Mouse (Mus musculus) heart, postnatal 14 days (tissue): ENCODE measurements around the gene Trhr2. TPM values are rescaled to one million over a fixed set of nuclear protein-coding genes. Genes with fewer than 3 reads are reported as not detected.

ENCODE experiments used
- DNase-seq, 2 experiments: peaks; one replicate each; pipeline ENCODE4 v3.0.0; 2021 to 2022
- intact Hi-C: fragments of 180-260 bp; cut with DNase I; formaldehyde crosslinking; loops from one replicate; pipeline ENCODE4 v1.15.1; 2025
- total RNA-seq, 2 experiments: library from RNA; stranded (reverse); gene quantifications; 2 replicates each; pipeline ENCODE4 v1.2.3; 2021

Trhr2 gene
- total RNA-seq, 2 experiments from 2014 or later, result not detected

DNA sequence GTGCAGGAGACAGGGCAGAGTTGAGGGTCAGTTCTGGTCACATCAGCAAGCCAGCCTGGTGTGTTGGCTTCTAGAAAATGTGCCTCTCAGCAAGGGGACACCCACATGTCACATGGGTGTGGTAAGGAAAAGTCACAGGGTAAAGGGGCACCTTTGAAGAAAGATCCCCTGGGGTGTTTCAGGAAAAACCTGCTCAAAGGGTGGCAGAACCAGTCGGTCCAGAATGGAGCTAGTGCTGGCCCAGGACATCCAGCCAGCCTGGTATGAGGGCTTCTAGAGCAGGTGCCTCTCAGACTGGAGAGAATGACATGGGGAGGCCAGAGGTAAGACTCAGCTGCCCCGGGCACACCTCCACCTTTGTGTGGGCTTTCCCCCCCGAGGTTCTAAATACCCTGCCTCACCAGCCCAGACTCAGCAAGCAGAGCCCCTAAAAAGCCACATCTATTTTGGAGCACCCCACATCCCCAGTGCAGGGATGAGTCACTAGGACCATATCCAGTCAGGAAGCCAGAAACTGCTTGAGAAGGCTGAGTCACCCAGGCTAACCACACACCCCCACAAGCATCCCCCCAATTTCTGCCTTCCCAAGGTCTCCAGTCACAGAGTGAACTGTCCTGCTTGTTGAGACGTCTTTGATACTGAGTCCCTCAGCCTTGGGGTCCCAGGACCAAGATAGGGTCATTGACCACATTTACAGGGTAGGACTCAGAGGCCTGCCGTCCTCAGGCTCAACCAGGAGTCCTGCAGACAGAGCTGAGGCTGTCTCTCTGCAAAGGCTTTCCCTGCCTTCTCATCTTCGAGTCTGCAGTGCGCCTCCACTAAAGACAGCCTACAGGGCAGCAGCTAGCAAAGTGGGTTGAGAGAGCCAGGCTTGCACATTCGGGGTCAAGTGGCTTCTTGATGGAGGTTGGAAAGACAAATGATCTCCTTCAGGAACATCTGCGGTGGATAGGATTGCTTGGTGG lies 4.6 kb downstream of the Trhr2 start:
- DNase-seq, result no peak
- intact Hi-C loops, result no loop called here

DNA sequence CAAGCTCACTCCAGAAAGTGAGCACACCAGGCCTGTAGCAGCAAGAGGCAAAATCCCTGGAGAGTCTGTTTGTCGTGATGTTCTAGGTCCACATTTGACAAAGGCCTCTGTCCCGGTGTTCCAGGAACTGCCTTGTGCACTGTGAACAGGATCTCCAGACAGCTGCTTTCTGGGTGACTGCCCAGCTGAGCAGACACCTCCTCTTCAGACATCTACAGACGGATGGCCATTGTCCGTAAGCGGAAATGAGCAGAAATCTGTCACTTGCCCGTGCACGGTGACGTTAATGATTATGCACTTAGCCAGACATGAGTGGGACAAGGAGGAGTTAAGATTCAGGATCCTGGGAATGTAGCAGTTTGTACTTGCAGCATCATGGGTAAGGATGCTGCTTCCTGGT lies 6.4 kb downstream of the Trhr2 start:
- DNase-seq, result no peak
- intact Hi-C loops, result no loop called here

GRCm38 (mm10) chr8:122350309-122351089 lies 10.0 kb downstream of the Trhr2 start:
- DNase-seq, result no peak
- intact Hi-C loops, result no loop called here

GRCm38 (mm10) chr8:122349357-122350297 lies 10.9 kb downstream of the Trhr2 start:
- intact Hi-C loops, result no loop called here
- peak in 1 of 2 experiments; percentile 10 for DNase-seq

DNA sequence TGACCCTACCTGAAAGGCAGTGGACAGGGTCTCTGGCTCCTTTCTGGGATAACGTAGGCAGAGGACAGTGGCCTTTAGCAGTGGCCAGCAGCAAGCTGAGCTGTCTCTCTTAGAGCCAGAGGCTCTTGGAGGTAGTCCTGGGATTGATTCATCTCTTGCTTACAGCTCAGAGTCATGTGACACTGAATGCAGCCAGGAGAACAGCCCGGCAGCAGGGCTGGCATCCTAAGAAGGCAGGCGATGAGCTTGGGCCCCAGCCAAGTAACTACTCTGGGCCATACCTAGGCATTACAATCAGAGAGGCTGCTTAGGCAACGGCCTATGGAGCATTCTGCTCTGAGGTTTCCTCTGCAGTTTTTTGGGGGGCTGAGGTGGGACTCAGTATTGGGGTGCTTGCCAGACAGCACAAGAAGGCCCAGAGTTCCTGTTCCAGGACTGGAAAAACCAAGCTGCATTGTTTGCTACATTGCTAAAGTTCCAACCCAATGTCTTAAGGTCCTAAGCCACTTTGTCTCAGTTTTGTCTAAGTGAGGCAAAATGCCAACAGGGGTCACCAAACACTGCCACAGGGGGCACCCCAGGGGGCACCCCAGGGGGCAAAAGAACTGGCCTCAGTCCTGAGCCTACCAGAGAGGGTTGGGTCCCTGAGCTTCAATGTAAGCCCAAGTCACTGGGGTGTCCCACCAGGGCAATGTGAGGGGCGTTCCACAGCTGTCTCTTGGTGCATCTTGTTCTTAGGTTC lies 12.6 kb downstream of the Trhr2 start:
- DNase-seq, result peak; percentile 41 to 53
- intact Hi-C loops, result no loop called here

DNA sequence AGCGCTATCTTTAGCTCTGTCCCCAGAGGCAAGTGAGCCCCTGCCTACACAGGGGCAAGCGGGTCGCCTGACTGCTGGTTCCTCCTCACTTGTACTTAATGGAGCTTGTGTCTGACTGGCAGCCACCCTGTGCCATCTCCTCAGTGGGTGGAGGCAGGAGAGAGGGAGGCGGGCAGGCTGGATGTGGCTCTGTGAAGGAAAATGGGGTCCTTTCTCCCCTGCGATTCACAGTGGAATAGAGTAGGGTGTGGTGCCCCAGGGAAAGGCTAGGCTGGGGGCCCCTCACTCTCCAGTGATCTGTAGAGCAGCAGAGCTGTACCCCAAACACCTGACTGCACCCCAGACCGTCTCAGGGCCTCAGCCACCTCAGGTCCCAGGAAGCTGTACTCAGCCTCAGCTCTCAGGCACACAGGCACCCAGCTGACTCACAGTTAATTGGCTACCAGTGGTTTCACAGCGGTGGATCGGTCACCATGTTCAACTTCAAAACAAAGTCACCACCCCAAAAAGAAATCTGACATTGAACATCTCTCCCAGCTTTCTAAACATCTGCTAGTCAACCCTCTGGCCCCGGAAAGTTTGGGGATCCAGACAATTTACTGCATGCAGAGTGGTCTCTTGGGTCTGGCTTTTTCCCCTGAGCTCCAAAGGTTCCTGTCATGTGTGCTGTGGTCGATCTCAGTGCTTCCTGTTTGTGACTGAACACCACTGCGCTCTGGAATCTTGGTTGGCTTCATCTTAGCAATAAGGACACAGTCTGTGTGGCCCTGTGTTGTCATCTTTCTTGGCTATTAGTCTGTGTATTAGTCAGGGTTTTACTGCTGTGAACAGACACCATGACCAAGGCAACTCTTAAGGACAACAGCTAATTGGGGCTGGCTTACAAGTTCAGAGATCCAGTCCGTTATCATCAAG lies 15.1 kb downstream of the Trhr2 start:
- intact Hi-C loops, result no loop called here

DNA sequence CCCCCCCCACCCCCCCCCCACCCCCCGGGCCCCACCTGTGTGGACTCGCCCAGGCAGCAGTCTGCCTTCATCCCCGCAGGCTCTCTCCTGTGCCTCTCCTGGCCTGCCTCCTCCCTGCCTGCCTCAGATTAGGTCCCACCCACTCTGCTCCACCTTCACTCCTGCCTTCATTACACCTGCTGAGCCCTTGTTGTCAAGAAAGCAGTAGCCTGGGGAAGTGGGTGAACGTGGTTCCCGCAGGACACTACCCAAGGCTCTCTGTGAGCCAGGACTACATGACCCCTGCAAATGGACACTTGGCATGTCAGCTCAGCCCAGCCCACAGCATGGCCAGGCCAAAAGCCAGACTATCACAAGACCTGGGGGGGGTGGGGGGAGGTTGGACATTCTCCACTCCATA lies 16.3 kb downstream of the Trhr2 start:
- intact Hi-C loops, result no loop called here
- DNase-seq, result no peak

More for the DNA sequence above, 15.1 kb downstream of the Trhr2 start:
- DNase-seq, result no peak

GRCm38 (mm10) chr8:122343758-122344157 lies 16.8 kb downstream of the Trhr2 start:
- intact Hi-C loops, result no loop called here
- DNase-seq, result peak; percentile 57 to 63

- no peak for DNase-seq
- intact Hi-C loops, result no loop called here
Measured at GRCm38 (mm10) chr8:122343341-122343740, 17.2 kb downstream of the Trhr2 start.

DNA sequence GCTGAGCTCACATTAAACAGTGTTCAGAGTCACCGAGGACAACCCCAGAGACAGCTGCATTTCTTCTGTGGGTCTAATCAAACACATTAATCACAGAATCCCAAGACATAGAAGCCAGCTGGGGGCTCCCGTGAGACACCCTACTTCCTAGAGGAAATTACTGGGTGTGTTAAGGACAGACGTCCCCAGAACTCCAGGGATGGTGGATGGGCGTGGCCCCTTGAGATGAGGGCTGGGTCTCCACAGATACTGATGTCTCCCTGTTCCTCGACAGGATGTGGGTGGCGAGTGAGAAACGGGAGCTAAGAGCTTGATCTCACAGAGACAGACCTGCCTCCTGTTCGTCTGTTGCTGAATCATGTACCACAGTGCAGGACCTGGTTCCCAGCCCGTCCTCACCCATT lies 17.7 kb downstream of the Trhr2 start:
- peak; percentile 53 to 54 for DNase-seq
- intact Hi-C loops, result no loop called here

DNA sequence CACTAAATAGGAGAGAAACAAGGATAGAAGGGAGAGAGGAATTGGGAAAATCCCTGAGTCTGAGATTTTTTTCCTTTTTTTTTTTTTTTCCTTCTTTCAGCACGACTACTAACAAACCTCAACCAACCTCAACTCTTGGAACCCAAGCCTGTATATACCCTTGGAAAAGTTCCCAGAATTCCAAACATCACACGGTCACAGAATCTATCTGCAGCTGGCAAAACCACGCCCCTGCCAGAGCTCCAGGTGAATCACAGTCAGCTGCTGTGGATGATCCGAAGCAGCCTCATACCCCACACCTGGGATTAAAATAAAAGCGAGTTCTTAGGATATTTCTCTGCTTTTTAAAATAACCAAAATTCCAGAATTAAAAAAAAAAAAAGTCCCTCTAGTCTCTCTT lies 18.2 kb downstream of the Trhr2 start:
- no peak for DNase-seq
- intact Hi-C loops, result no loop called here

- intact Hi-C loops, result no loop called here
- no peak for DNase-seq
Measured at GRCm38 (mm10) chr8:122341790-122342189, 18.8 kb downstream of the Trhr2 start.

- intact Hi-C loops, result no loop called here
- DNase-seq, result no peak
Measured at GRCm38 (mm10) chr8:122340761-122341160, 19.8 kb downstream of the Trhr2 start.

DNA sequence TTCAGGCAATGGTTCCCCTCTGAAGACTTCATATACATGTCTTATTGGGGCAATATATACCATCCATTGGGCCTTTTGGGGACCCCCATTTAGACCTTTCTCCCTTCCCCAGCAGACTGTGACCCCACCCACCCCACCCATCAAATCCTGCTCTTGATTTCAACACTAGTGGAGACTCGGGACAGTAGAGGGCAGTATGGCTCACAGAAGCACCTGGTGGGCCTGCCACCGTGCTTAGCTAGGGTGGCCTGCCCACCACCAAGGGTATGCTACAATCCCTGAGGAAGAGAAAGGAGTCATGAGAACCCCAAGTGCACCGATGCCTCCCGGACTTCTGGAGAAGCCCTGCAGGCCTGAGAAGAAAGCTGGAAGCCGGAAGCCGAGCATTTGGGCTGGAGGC lies 21.7 kb downstream of the Trhr2 start:
- no peak for DNase-seq
- intact Hi-C loops, result no loop called here

GRCm38 (mm10) chr8:122336251-122336910 lies 24.2 kb downstream of the Trhr2 start:
- no peak for DNase-seq
- intact Hi-C loops, result no loop called here

DNA sequence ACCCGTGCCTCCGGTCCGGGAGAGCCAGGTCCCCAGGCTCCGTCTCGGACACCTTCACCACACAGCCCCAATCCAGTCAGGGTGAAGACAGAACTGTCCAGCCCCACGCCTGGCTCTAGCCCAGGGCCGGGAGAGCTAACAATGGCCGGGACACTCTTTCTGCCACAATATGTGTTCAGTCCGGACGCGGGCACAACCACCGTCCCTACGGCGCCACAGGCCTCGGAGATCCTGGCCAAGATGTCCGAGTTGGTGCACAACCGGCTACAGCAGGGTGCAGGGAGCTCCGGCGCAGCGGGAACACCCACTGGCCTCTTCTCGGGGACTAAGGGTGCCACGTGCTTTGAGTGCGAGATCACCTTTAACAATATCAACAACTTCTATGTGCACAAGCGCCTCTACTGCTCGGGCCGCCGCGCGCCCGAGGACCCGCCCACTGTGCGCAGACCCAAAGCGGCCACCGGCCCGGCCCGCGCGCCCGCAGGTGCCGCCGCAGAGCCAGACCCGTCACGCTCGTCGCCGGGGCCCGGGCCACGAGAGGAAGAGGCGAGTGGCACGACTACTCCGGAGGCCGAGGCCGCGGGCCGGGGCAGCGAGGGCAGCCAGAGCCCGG lies 24.8 kb downstream of the Trhr2 start:
- no peak for DNase-seq
- intact Hi-C loops, result no loop called here

DNA sequence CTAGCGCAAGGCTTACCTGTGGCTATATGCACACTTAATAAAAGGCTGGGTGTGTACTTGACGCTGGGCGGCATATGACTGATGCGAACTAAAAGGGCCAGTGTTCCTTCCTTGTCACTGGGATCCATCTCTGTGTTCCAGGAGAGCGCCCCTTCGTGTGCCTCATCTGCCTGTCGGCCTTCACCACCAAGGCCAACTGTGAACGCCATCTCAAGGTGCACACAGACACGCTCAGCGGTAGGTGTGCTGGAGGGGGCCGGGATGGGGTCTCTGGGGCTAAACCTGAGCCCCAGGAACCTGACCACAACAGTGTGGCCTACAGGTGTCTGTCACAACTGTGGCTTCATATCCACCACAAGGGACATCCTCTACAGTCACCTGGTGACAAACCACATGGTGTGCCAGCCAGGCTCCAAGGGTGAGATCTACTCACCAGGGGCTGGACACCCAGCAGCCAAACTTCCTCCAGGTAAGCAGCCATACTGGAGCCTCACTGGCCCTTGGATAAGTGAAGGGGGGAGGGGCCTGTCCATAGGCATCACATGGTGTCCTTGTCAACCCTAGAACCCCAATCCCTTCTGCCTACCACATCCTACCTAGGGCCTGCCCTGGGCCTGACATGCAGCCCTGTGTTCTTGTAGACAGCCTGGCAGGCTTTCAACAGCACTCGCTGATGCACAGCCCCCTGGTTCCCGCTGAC lies 25.6 kb downstream of the Trhr2 start:
- no peak for DNase-seq
- intact Hi-C loops, result loop anchor here (5.0 kb wide), 1 partner anchor 358 kb away; no protein-coding TSS in a partner anchor
